In genomic region chr14:59233635-59234034, GRCm38 (mm10) we compare ENCODE assay signal across 24 mouse cellular contexts. TPM values are rescaled to one million over a fixed set of nuclear protein-coding genes. Genes with fewer than 3 reads are reported as not detected.
"Had no signal": no experiment of that assay in that cellular context is flagged by ENCODE, and none has a peak within 500 bp of the region (broad histone marks: within the 10 kb centered on the region; RNA-seq: fewer than 3 reads in every experiment).

No protein-coding gene starts in this region.

- H3K4me1 ChIP-seq: limb, embryonic 10.5 days; limb, embryonic 13.5 days; liver, embryonic 12.5 days; liver, embryonic 15.5 days; midbrain, embryonic 12.5 days; midbrain, embryonic 15.5 days; neural tube, embryonic 12.5 days; neural tube, embryonic 15.5 days had no signal

- H3K4me2 ChIP-seq: limb, embryonic 13.5 days; liver, embryonic 12.5 days; liver, embryonic 15.5 days; midbrain, embryonic 12.5 days; midbrain, embryonic 15.5 days; neural tube, embryonic 12.5 days; neural tube, embryonic 15.5 days had no signal

- H3K4me3 ChIP-seq: layer of hippocampus, adult 2 months; limb, embryonic 10.5 days; limb, embryonic 13.5 days; liver, embryonic 12.5 days; liver, embryonic 15.5 days; midbrain, embryonic 12.5 days; midbrain, embryonic 15.5 days; neural tube, embryonic 12.5 days; neural tube, embryonic 15.5 days had no signal

- ATAC-seq: intestine, postnatal 0 days; liver, embryonic 12.5 days; midbrain, embryonic 15.5 days had no signal

- H3K9ac ChIP-seq: limb, embryonic 13.5 days; liver, embryonic 12.5 days; liver, embryonic 15.5 days; midbrain, embryonic 12.5 days; midbrain, embryonic 15.5 days; neural tube, embryonic 12.5 days; neural tube, embryonic 15.5 days had no signal

- H3K9me3 ChIP-seq: liver, embryonic 12.5 days; liver, embryonic 15.5 days; midbrain, embryonic 15.5 days; neural tube, embryonic 12.5 days had no signal

- DNase-seq: kidney, adult 2 months; kidney, postnatal 25 days; layer of hippocampus, adult 9-11 months; liver; right cerebral cortex, postnatal 25 days; thymus, postnatal 25 days had no signal

- H3K27me3 ChIP-seq: limb, embryonic 13.5 days; liver, embryonic 12.5 days; liver, embryonic 15.5 days; midbrain, embryonic 12.5 days; midbrain, embryonic 15.5 days; neural tube, embryonic 12.5 days; neural tube, embryonic 15.5 days had no signal

- H3K27ac ChIP-seq: kidney, postnatal 0 days; layer of hippocampus, adult 2 months; limb, embryonic 10.5 days; limb, embryonic 13.5 days; liver, embryonic 12.5 days; liver, embryonic 15.5 days; macrophage; midbrain, embryonic 12.5 days; midbrain, embryonic 15.5 days; neural tube, embryonic 12.5 days; neural tube, embryonic 15.5 days had no signal

RNA-seq across cellular contexts. Expression of gene Gm6904, which starts 26.4 kb away (rescaled TPM):
- polyA plus RNA-seq: intestine, embryonic 14.5 days; intestine, postnatal 0 days; kidney, embryonic 14.5 days; kidney, postnatal 0 days; large intestine, adult 2 months; limb, embryonic 10.5 days; limb, embryonic 13.5 days; liver, embryonic 12.5 days; liver, embryonic 15.5 days; midbrain, embryonic 12.5 days; midbrain, embryonic 15.5 days; neural tube, embryonic 12.5 days; neural tube, embryonic 15.5 days; small intestine, adult 2 months; stomach, embryonic 14.5 days; thymus, postnatal 0 days had no signal

RNA-seq across cellular contexts. Expression of gene Gm5142, which starts 55.1 kb away (rescaled TPM):
- polyA plus RNA-seq: intestine, embryonic 14.5 days; intestine, postnatal 0 days; kidney, embryonic 14.5 days; kidney, postnatal 0 days; large intestine, adult 2 months; limb, embryonic 10.5 days; limb, embryonic 13.5 days; liver, embryonic 12.5 days; liver, embryonic 15.5 days; macrophage; midbrain, embryonic 12.5 days; midbrain, embryonic 15.5 days; neural tube, embryonic 12.5 days; neural tube, embryonic 15.5 days; small intestine, adult 2 months; stomach, embryonic 14.5 days; thymus, postnatal 0 days had no signal
